Comparison of ENCODE assay signal across 8 mouse cellular contexts in genomic region chr14:122181078-122181814, GRCm38 (mm10). TPM values are rescaled to one million over a fixed set of nuclear protein-coding genes. Genes with fewer than 3 reads are reported as not detected.
A peak's percentile ranks its signal among the peaks of the same experiment; 100 is the strongest.
DNase-seq lines count a peak whose midpoint lies in the region; ATAC-seq and TF ChIP-seq lines count a peak whose summit lies in the region.

Gene Clybl (plus strand): TSS chr14:122181704.

- peak; percentile 49 for DNase-seq in Patski (ENCODE audit: low read depth, low spot score)
- DNase-seq in cerebellum, postnatal 14 days, result peak; percentile 95 to 97
- DNase-seq in frontal cortex, postnatal 14 days (ENCODE audit: low spot score in 2 of 2), result peak; percentile 78 to 89
- DNase-seq in layer of hippocampus, postnatal 36 days, result peak; percentile 94
- DNase-seq in lung, postnatal 36 days, result peak; percentile 98
- peak; percentile 92 for DNase-seq in retina, postnatal 1 day
- DNase-seq in urinary bladder, adult 18-20 months (ENCODE audit: low spot score in 2 of 2), result peak; percentile 97 to 99

- no peaks in the 10 kb centered on the region for H3K27me3 ChIP-seq in Patski
- H3K27me3 ChIP-seq in hindbrain, embryonic 13.5 days, result 0 out of 2 replicates have a peak, but pooled peaks cover 5% of the 10 kb centered on the region

- peak within 1 kb of the TSS; percentile 66 for H3K4me2 ChIP-seq in hindbrain, embryonic 13.5 days

- POLR2A ChIA-PET in Patski (lab: Charles Lee), result interaction anchor here (0.8 kb wide), 1 partner anchor 11 kb away, joined by 3 read pairs; no protein-coding TSS in a partner anchor

- no peaks in the 10 kb centered on the region for H3K9me3 ChIP-seq in hindbrain, embryonic 13.5 days

- peak; percentile 100 for ATAC-seq in Patski
- ATAC-seq in hindbrain, embryonic 13.5 days (ENCODE audit: low FRiP score), result peak; percentile 97

- in situ Hi-C loops in Patski (cut with MboI; ENCODE audit: low pct_unique_long_range_greater_than_20kb), result no loop called here

- CTCF ChIA-PET in Patski (lab: Charles Lee), result no interaction called here

- peaks cover 3% of the 10 kb centered on the region for H3K4me1 ChIP-seq in hindbrain, embryonic 13.5 days (replicated peaks)

- 3% methylated on average over 45 of the region's 45 CpGs for WGBS in hindbrain, embryonic 13.5 days

- no peak within 1 kb of the TSS for H3K27ac ChIP-seq in hindbrain, embryonic 13.5 days

- H3K9ac ChIP-seq in hindbrain, embryonic 13.5 days, result peak within 1 kb of the TSS; percentile 73

- H3K36me3 ChIP-seq in hindbrain, embryonic 13.5 days, result no peaks in the 10 kb centered on the region

- no peak for TF ChIP-seq CTCF in Patski (IDR thresholded peaks at IDR 0.05)

- H3K4me3 ChIP-seq in hindbrain, embryonic 13.5 days, result peak within 1 kb of the TSS; percentile 63

RNA-seq across cellular contexts. Expression of gene Clybl, which starts in this region (rescaled TPM):
- polyA plus RNA-seq in Patski (2021), result 60.7 TPM
- polyA plus RNA-seq in hindbrain, embryonic 13.5 days (2015; fragmentation: Nextera tagmentation; extraction: Ambion mirVana), result 12.1 and 12.7 TPM in 2 replicates
- total RNA-seq in layer of hippocampus, postnatal 36 days (2021), result 10 to 100 TPM; 24.1 to 29.9 TPM
